Mouse (Mus musculus) brain, adult 2 months (tissue): ENCODE data around the gene Stra6l.

Experiments
- DNase-seq: peaks from one replicate; pipeline ENCODE4 v3.0.0; 2011; ENCODE audit warnings: low read depth, low spot score

The Stra6l gene

DNA sequence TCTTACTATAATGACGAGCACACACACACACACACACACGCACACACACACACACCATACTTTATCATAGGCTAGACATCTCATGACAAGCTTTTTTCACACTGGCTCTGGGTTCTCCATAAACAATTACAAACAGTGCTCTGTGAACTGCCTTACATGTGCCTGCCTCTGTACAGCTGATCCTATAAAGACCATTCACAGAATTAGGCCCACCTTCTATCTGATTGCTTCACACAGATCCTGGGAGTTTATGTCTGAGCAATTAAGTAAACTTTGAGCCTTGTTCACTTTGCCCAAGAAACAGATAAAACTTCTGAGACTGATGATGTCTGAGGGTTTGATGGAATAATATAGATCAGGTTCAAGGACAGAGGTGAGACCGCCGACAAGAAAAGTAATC lies 63.4 kb downstream of the Stra6l start:
- DNase-seq = no peak

DNA sequence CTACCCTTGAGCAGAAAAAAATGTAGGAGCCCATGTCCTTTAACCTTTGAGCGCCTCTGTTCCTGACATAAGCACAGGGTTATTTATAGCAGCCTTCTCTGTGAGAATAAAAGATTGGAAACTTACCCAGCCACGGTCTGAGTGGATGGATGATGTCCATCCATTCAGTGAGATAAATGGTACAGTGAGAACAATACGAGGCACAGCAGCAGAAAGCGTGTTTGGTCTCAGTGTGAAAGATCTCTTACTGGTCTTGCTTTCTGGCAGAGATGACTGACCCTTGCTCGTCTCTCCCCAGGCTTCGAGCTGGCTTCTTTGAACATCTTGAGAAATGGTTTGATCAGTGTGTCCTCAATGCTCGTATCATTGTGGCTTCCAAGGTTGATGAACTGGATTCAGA lies 68.6 kb downstream of the Stra6l start:
- no peak for DNase-seq

DNA sequence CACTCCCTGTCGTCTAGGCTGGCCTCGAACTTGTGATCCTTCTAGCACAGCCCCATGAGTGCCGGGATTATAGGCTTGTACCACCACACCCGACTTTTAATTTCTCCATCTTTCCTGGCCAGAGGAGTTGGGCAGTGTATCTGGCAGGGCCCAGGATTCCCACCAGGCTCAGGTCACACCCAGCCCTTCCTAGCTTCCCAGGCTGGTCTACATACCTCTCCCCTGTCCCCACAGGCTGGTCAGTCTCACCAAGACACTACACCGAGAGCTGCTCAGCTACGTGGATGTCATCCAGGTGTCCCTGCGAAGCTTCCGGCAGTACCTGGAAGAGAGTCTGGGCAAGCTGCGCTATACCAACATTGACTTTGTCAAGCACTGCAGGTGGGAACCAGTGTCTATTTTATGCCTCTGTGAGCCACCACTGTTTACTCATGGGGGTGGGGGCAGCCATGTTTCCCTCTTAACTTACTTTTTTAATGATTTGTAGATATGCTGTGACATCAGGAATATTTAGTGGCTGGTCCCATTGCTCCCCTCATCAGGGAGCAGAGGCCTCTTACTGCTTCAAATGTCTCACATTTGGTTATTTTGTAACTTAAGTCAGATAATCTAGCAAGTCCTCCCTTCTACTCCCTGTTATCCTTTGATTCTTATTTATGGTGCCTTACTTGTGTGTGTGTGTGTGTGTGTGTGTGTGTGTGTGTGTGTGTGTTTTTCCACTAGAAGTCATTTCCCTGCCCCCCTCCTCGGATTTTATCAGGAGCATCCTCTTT lies 73.4 kb downstream of the Stra6l start:
- no peak for DNase-seq

DNA sequence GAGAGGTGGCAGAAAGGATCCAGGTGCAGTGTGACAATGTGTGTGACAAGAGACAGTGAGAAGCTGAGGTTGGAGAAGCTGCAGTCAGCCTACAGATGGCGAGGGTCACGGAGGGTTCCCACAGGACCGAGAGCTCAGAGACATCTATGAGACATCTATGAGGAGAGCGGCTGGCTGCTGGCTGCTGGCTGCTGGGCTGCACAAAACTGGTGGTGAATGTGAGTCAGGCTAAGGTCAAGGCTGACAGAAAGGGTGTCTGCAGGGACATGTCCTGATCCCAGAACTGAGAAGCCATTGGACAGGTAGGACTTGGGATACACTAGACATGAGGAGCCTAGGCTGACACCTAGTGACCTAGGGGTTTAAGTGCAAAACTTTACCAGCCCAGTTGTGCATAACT lies 75.5 kb downstream of the Stra6l start:
- DNase-seq = no peak

DNA sequence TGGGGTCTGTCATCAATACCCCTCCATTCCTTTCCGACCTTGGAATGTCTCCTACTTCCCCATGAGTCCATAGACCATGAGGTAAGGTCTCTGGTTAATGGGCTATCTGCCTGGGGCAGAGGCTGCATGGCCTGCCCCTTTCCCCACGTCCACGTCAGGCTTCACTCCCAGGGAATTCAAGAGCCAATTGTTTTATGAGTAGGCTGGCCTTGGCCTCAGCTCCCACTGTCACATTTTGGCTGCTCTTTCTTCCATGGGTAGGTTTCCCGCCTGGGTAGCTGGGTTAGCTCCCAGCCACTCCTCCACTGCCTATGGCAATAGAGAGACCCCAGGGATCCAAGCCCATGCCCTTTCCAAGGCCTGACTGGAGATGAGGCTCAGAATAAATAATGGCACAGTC lies 80.1 kb downstream of the Stra6l start:
- DNase-seq = no peak
